Comparison of ENCODE assay signal across 1 mouse cellular context in the genomic region with DNA sequence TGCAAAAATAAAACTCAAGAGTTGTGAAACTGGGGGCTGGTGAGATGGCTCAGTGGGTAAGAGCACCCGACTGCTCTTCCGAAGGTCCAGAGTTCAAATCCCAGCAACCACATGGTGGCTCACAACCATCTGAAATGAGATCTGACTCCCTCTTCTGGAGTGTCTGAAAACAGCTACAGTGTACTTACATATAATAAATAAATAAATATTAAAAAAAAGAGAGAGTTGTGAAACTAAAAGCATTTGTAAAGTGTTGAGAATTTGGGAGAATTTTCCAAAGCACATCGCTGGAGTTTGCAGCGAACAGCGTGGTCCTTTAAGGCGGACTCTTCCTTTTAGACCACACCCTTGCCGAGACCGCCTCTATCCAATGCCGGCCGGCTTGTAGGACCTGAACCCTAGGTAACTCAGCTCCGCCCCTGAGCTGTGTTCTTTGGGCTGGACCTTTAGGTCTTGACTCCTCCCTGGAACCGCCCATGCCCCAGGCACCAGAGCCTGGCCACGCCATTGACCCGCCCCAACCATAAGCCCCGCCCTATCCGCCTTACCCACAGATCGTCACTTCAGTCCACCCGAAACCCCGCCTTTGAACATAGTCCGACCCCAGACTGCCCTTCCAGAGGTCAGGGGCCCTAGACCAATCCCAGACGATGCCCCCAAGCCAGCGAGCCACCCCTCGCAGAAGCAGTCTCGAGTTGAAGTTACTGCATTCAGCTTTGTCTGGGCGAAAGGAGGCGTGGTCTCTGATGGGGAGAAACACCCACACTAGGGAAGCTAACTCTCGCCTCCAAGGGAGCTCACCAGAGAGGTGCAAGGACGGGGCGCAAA.
TF ChIP-seq lines count a peak whose summit lies in the region.

No protein-coding gene starts in this region.

TF ChIP-seq in CH12.LX, 34 proteins besides CTCF, POLR2A, EP300 and RAD21:
- peak; percentile 40; the same call in 1 of the 2 replicates for TF ChIP-seq MAX (IDR thresholded peaks at IDR 0.05; ENCODE audit: low read length)
- 0 out of 2 replicates have a peak, but pooled peaks have one; percentile 39 for TF ChIP-seq TBP (conservative IDR thresholded peaks at IDR 0.05; ENCODE audit: low read depth, low read length)
- TF ChIP-seq MYC (IDR thresholded peaks at IDR 0.05; ENCODE audit: low read depth, low read length), result peak; percentile 69; the same call in 1 of the 2 replicates
- TF ChIP-seq NRF1 (IDR thresholded peaks at IDR 0.05; ENCODE audit: low read depth, low read length), result no peak
- TF ChIP-seq NELFE (IDR thresholded peaks at IDR 0.05; ENCODE audit: low read depth, low read length), result peak; percentile 82
- TF ChIP-seq HCFC1 (IDR thresholded peaks at IDR 0.05; ENCODE audit: low read depth, low read length), result peak; percentile 24; the same call in 1 of the 2 replicates
